Mouse (Mus musculus): ENCODE results near the gene Hadh.

The Hadh gene

GRCm38 (mm10) chr3:131271559-131272373, at the start of gene Hadh:
Gene Hadh (minus strand): TSS chr3:131272101.
- DNase-seq (ENCODE audit: low spot score), result peak; percentile 83

GRCm38 (mm10) chr3:131320184-131320583, 48.3 kb upstream of the Hadh start:
- peak; percentile 84 for DNase-seq (ENCODE audit: low spot score)

GRCm38 (mm10) chr3:131318211-131318610, 46.3 kb upstream of the Hadh start:
- no peak for DNase-seq (ENCODE audit: low spot score)

GRCm38 (mm10) chr3:131317126-131317525, 45.2 kb upstream of the Hadh start:
- no peak for DNase-seq (ENCODE audit: low spot score)

GRCm38 (mm10) chr3:131315957-131316510, 44.1 kb upstream of the Hadh start:
- DNase-seq (ENCODE audit: low spot score), result no peak

- no peak for DNase-seq (ENCODE audit: low spot score)
These were observed 40.4 kb upstream of the Hadh start for GRCm38 (mm10) chr3:131312340-131312739.

GRCm38 (mm10) chr3:131310572-131310971, 38.7 kb upstream of the Hadh start:
- DNase-seq (ENCODE audit: low spot score), result no peak

GRCm38 (mm10) chr3:131307811-131308210, 35.9 kb upstream of the Hadh start:
- DNase-seq (ENCODE audit: low spot score), result no peak

GRCm38 (mm10) chr3:131306255-131306654, 34.4 kb upstream of the Hadh start:
- no peak for DNase-seq (ENCODE audit: low spot score)

- DNase-seq (ENCODE audit: low spot score), result no peak
These were observed 31.4 kb upstream of the Hadh start for GRCm38 (mm10) chr3:131303320-131303714.

- DNase-seq (ENCODE audit: low spot score), result peak; percentile 91
These were observed 30.8 kb upstream of the Hadh start, which contains the start of gene Cyp2u1 for GRCm38 (mm10) chr3:131302452-131303319. Gene Cyp2u1 (minus strand): TSS chr3:131303227.

GRCm38 (mm10) chr3:131299908-131300307, 28.0 kb upstream of the Hadh start:
- DNase-seq (ENCODE audit: low spot score), result no peak

GRCm38 (mm10) chr3:131299078-131299477, 27.2 kb upstream of the Hadh start:
- DNase-seq (ENCODE audit: low spot score), result no peak

GRCm38 (mm10) chr3:131296893-131297292, 25.0 kb upstream of the Hadh start:
- no peak for DNase-seq (ENCODE audit: low spot score)

GRCm38 (mm10) chr3:131295513-131296200, 23.8 kb upstream of the Hadh start:
- DNase-seq (ENCODE audit: low spot score), result no peak

- no peak for DNase-seq (ENCODE audit: low spot score)
These were observed 22.6 kb upstream of the Hadh start for GRCm38 (mm10) chr3:131294503-131294902.

GRCm38 (mm10) chr3:131292959-131293358, 21.1 kb upstream of the Hadh start:
- no peak for DNase-seq (ENCODE audit: low spot score)

GRCm38 (mm10) chr3:131292349-131292748, 20.4 kb upstream of the Hadh start:
- DNase-seq (ENCODE audit: low spot score), result no peak

- DNase-seq (ENCODE audit: low spot score), result no peak
These were observed 20.0 kb upstream of the Hadh start for GRCm38 (mm10) chr3:131291890-131292289.

GRCm38 (mm10) chr3:131274151-131274550, 2.2 kb upstream of the Hadh start:
- DNase-seq (ENCODE audit: low spot score), result no peak

- DNase-seq (ENCODE audit: low spot score), result no peak
These were observed 636 bp upstream of the Hadh start for GRCm38 (mm10) chr3:131272374-131273100.
